ENCODE assay signal across 14 mouse cellular contexts in genomic region chr6:64073406-64073805, GRCm38 (mm10).
"Had no signal": no experiment of that assay in that cellular context is flagged by ENCODE, and none has a peak within 500 bp of the region (broad histone marks: within the 10 kb centered on the region; RNA-seq: fewer than 3 reads in every experiment).

No protein-coding gene starts in this region.

- H3K27ac ChIP-seq: limb, embryonic 12.5 days; liver, embryonic 13.5 days; midbrain, embryonic 13.5 days; stomach, embryonic 15.5 days had no signal

- H3K4me3 ChIP-seq: limb, embryonic 12.5 days; liver, embryonic 13.5 days; midbrain, embryonic 13.5 days; myocyte; stomach, embryonic 15.5 days had no signal

- H3K36me3 ChIP-seq: limb, embryonic 12.5 days; liver, embryonic 13.5 days; midbrain, embryonic 13.5 days; stomach, embryonic 15.5 days had no signal

- H3K9me3 ChIP-seq: limb, embryonic 12.5 days; liver, embryonic 13.5 days; midbrain, embryonic 13.5 days; stomach, embryonic 15.5 days had no signal

- ATAC-seq: intestine, postnatal 0 days; liver, postnatal 0 days; midbrain, embryonic 13.5 days had no signal

- H3K4me2 ChIP-seq: limb, embryonic 12.5 days; liver, embryonic 13.5 days; midbrain, embryonic 13.5 days; stomach, embryonic 15.5 days had no signal

- H3K4me1 ChIP-seq: limb, embryonic 12.5 days; liver, embryonic 13.5 days; midbrain, embryonic 13.5 days; stomach, embryonic 15.5 days had no signal

- H3K27me3 ChIP-seq: limb, embryonic 12.5 days; liver, embryonic 13.5 days; midbrain, embryonic 13.5 days; stomach, embryonic 15.5 days had no signal

- DNase-seq: kidney, adult 9 months; kidney, postnatal 10 days; kidney, postnatal 4 days; layer of hippocampus, postnatal 36 days; liver; liver, embryonic 13.5 days; liver, postnatal 0 days; thymus, adult 2 months; thymus, postnatal 25 days had no signal

- H3K9ac ChIP-seq: limb, embryonic 12.5 days; liver, embryonic 13.5 days; liver, postnatal 0 days; midbrain, embryonic 13.5 days; stomach, embryonic 15.5 days had no signal
